Mouse (Mus musculus) kidney, postnatal 10 days (tissue): Measurements from ENCODE around the gene Tpm1.

Experiments used
- DNase-seq: peaks from one replicate; pipeline ENCODE4 v3.0.0; 2021; ENCODE audit warnings: mixed read lengths

Gene Tpm1

GRCm38 (mm10) chr9:67049086-67049824 is at the start of gene Tpm1:
TSS of gene Tpm1 (minus strand) at chr9:67049406.
- peak; percentile 90 for DNase-seq

GRCm38 (mm10) chr9:67094371-67094770 is 45.2 kb upstream of the Tpm1 start:
- DNase-seq, result no peak

GRCm38 (mm10) chr9:67092210-67092609 is 43.0 kb upstream of the Tpm1 start:
- DNase-seq, result no peak

GRCm38 (mm10) chr9:67091598-67091997 is 42.4 kb upstream of the Tpm1 start:
- no peak for DNase-seq

- DNase-seq, result no peak
Measured at GRCm38 (mm10) chr9:67091151-67091550, 41.9 kb upstream of the Tpm1 start.

- no peak for DNase-seq
Measured at GRCm38 (mm10) chr9:67090633-67091045, 41.4 kb upstream of the Tpm1 start.

- no peak for DNase-seq
Measured at GRCm38 (mm10) chr9:67089167-67089566, 40.0 kb upstream of the Tpm1 start.

- no peak for DNase-seq
Measured at GRCm38 (mm10) chr9:67083801-67084200, 34.6 kb upstream of the Tpm1 start.

- DNase-seq, result peak; percentile 25
Measured at GRCm38 (mm10) chr9:67081688-67082087, 32.5 kb upstream of the Tpm1 start.

GRCm38 (mm10) chr9:67077658-67078319 is 28.6 kb upstream of the Tpm1 start:
- DNase-seq, result peak; percentile 47

- no peak for DNase-seq
Measured at GRCm38 (mm10) chr9:67077266-67077657, 28.1 kb upstream of the Tpm1 start.

- DNase-seq, result no peak
Measured at GRCm38 (mm10) chr9:67072182-67072581, 23.0 kb upstream of the Tpm1 start.

- DNase-seq, result peak; percentile 11
Measured at GRCm38 (mm10) chr9:67071596-67071995, 22.4 kb upstream of the Tpm1 start.

- DNase-seq, result no peak
Measured at GRCm38 (mm10) chr9:67071103-67071502, 21.9 kb upstream of the Tpm1 start.

- no peak for DNase-seq
Measured at GRCm38 (mm10) chr9:67066616-67067015, 17.4 kb upstream of the Tpm1 start.

- DNase-seq, result no peak
Measured at GRCm38 (mm10) chr9:67059714-67060113, 10.5 kb upstream of the Tpm1 start.

- peak; percentile 22 for DNase-seq
Measured at GRCm38 (mm10) chr9:67058366-67058765, 9.2 kb upstream of the Tpm1 start.

- DNase-seq, result no peak
Measured at GRCm38 (mm10) chr9:67050736-67051337, 1.6 kb upstream of the Tpm1 start.

GRCm38 (mm10) chr9:67049836-67050235 is 630 bp upstream of the Tpm1 start:
- peak; percentile 39 for DNase-seq

GRCm38 (mm10) chr9:67048483-67049085 is 622 bp downstream of the Tpm1 start:
- no peak for DNase-seq

- DNase-seq, result peak; percentile 55
Measured at GRCm38 (mm10) chr9:67047606-67048482, 1.4 kb downstream of the Tpm1 start.

GRCm38 (mm10) chr9:67046881-67047605 is 2.2 kb downstream of the Tpm1 start:
- peak; percentile 62 for DNase-seq
